Mouse (Mus musculus): ENCODE data around the gene Zfp335. TPM values are rescaled to one million over a fixed set of nuclear protein-coding genes. Genes with fewer than 3 reads are reported as not detected.
A peak's percentile ranks its signal among the peaks of the same experiment; 100 is the strongest.

The Zfp335 gene
- polyA plus RNA-seq, 1 experiment from 2014 or later: 5.9 TPM

DNA sequence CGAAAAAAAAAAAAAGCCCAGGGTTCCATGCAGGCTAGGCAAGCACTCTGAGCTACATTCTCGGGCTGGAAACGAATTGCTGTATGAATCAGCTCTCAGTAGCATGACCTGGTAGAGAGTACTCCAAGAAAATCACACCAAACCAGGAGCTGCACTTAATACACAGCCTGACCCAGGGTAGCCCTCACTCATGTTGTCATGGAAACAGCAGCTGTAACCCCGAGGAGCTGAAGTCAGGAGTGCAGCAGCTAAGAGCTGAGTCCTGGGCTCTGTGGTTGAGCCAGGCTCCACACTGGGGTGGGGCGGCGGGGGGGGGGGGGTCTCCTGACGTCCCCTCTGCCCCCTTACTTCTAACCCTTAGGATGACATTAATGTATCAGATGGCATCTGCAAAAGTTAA lies 10.4 kb upstream of the Zfp335 start:
- Histone ChIP-seq H3K4me3 (no peak overlapping the region), H3K27ac (no peak overlapping the region)

DNA sequence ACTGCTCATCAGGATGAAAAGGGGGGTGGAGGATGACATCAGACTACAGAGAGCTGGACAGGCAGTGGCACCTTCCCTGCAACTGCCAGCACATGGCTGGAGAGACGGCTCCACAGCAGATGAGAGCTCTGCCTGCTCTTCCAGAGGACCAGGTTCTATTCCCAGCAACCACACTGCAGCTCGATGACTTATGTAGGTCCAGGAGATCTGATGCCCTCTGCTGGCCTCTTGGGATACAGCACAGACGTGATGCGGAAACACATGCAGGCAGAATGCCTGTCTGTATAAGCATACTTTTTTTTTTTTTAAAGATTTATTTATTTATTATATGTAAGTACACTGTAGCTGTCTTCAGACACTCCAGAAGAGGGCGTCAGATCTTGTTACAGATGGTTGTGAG lies 6.8 kb upstream of the Zfp335 start:
- Histone ChIP-seq H3K9me3 (replicated peaks) (no peaks in the 10 kb centered on the region), H3K4me3 (no peak overlapping the region), H3K4me1 (replicated peaks) (peaks cover 2% of the 10 kb centered on the region; the same call in 1 of the 2 replicates), H3K36me3 (peaks cover 5% of the 10 kb centered on the region), H3K27me3 (no peaks in the 10 kb centered on the region), H3K9ac (no peak overlapping the region), H3K27ac (no peak overlapping the region), H3K4me2 (no peak overlapping the region)
- no peak for ATAC-seq (replicated peaks; ENCODE audit: insufficient number of reproducible peaks, insufficient read depth, low FRiP score, low read depth)
- WGBS: 65% methylated on average over 5 of the region's 5 CpGs

More for the DNA sequence above, 10.4 kb upstream of the Zfp335 start:
- WGBS: 62% methylated on average over 7 of the region's 7 CpGs
- no peaks in the 10 kb centered on the region for H3K9me3 ChIP-seq (replicated peaks)
- peaks cover 3% of the 10 kb centered on the region; the same call in 1 of the 2 replicates for H3K4me1 ChIP-seq (replicated peaks)
- H3K9ac ChIP-seq: no peak overlapping the region
- ATAC-seq (replicated peaks; ENCODE audit: insufficient number of reproducible peaks, insufficient read depth, low FRiP score, low read depth): no peak
- no peak overlapping the region for H3K4me2 ChIP-seq
- peaks cover 5% of the 10 kb centered on the region for H3K27me3 ChIP-seq
- peaks cover 5% of the 10 kb centered on the region for H3K36me3 ChIP-seq

DNA sequence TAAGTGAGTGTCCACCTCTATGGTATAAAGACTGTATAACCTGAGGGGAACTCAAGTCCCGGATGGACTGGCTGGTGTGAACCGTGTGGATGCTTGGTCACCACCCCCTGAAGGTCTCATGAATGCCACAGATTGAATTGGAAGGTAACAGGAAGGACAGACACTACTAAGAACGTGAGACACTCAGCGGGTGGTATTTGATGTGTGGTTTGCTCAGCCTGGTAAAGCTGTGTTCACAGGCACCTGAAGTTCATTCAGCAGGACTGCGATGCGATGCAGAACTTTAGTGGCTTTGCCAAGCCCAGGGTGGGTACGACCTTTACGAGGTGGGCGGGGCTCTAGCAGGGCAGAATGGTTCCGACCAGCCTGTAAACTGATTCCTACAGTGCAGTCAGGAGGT lies 5.8 kb upstream of the Zfp335 start:
- 62% methylated on average over 10 of the region's 10 CpGs for WGBS
- Histone ChIP-seq H3K9ac (no peak overlapping the region), H3K9me3 (replicated peaks) (no peaks in the 10 kb centered on the region), H3K27ac (no peak overlapping the region), H3K4me2 (no peak overlapping the region), H3K36me3 (peaks cover 5% of the 10 kb centered on the region), H3K4me1 (replicated peaks) (peaks cover 9% of the 10 kb centered on the region), H3K27me3 (no peaks in the 10 kb centered on the region), H3K4me3 (no peak overlapping the region)
- ATAC-seq (replicated peaks; ENCODE audit: insufficient number of reproducible peaks, insufficient read depth, low FRiP score, low read depth): no peak

DNA sequence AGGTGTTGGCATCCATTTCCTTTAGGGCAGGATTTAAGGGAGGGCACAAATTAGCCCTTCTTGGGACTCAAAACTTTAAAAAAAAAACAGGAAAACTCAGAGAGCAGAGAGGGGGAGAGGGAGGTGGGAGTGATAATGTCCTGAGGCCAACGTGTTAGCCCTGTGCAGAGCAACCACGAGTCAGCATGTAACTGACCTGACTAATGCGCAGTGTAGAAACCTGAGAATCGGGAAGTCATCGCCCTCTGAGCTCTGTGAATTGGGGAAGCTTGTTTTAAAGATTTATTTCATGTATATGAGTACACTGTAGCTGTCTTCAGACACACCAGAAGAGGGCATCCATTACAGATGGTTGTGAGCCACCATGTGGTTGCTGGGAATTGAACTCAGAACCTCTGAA lies 5.3 kb upstream of the Zfp335 start:
- Histone ChIP-seq H3K36me3 (peaks cover 5% of the 10 kb centered on the region), H3K9ac (no peak overlapping the region), H3K9me3 (replicated peaks) (no peaks in the 10 kb centered on the region), H3K4me1 (replicated peaks) (peaks cover 13% of the 10 kb centered on the region), H3K4me3 (no peak overlapping the region), H3K27ac (no peak overlapping the region), H3K27me3 (no peaks in the 10 kb centered on the region), H3K4me2 (no peak overlapping the region)
- WGBS: 71% methylated on average over 5 of the region's 5 CpGs
- ATAC-seq (replicated peaks; ENCODE audit: insufficient number of reproducible peaks, insufficient read depth, low FRiP score, low read depth): no peak

DNA sequence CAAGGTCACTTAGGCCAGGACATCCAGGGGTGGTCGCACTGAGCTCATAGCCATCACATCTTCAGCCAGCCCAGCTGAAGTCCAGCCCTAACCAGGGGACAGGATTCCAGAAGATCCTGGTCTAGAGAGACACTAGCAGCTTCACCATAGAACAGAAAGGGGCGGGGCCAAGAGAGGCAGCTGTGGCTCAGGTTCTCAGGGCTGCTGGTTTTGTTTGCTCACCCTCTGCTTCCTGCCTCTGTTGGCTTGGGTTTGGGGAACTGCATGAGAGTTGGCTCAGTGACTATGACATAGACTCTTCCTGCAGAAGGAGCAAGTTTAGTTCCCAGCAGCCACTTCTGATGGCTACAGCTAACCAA lies 1.9 kb upstream of the Zfp335 start:
- H3K4me3 ChIP-seq: no peak overlapping the region
- no peak for ATAC-seq (replicated peaks; ENCODE audit: insufficient number of reproducible peaks, insufficient read depth, low FRiP score, low read depth)
- no peak overlapping the region for H3K9ac ChIP-seq
- no peaks in the 10 kb centered on the region for H3K27me3 ChIP-seq
- H3K9me3 ChIP-seq (replicated peaks): no peaks in the 10 kb centered on the region
- H3K4me1 ChIP-seq (replicated peaks): peaks cover 27% of the 10 kb centered on the region
- H3K4me2 ChIP-seq: no peak overlapping the region
- H3K27ac ChIP-seq: peak overlapping the region; percentile 98; the same call in 1 of the 2 replicates
- 86% methylated on average over 2 of the region's 2 CpGs for WGBS
- peaks cover 9% of the 10 kb centered on the region for H3K36me3 ChIP-seq

DNA sequence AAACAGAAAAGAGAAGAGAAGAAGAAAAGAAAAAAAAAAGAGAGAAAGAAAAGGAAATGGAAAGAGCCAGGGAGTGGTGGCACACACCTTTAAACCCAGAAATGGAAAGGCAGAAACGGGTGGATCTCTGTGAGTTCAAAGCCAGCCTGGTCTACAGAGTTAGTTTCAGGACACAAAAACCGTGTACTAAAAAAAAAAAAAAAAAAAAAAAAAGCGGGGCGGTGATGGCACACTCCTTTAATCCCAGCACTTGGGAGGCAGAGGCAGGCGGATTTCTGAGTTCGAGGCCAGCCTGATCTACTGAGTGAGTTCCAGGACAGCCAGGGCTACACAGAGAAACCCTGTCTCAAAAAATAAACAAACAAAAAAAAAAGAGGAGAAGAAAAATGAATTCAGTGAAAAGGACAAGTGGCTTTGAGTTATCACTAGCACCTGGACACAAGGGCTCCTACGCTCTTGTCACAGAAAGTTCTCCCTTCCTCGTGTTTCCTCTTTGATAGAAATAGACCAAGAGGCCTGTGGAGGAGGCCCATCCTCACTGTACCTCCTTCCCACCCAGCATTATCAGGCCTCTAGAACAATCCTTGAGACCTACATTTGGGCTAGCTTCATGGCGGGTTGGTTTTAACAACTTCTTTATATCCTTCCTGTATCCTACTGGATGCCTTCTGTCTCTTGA lies 1.3 kb upstream of the Zfp335 start:
- Histone ChIP-seq H3K27ac (peak overlapping the region; percentile 98), H3K4me2 (peak overlapping the region; percentile 82; the same call in 1 of the 2 replicates), H3K4me3 (0 out of 2 replicates have a peak overlapping the region, but pooled peaks have one; percentile 71), H3K9me3 (replicated peaks) (no peaks in the 10 kb centered on the region), H3K9ac (0 out of 2 replicates have a peak overlapping the region, but pooled peaks have one; percentile 78), H3K36me3 (peaks cover 14% of the 10 kb centered on the region), H3K27me3 (no peaks in the 10 kb centered on the region), H3K4me1 (replicated peaks) (peaks cover 27% of the 10 kb centered on the region)
- WGBS: 87% methylated on average over 9 of the region's 9 CpGs
- ATAC-seq (replicated peaks; ENCODE audit: insufficient number of reproducible peaks, insufficient read depth, low FRiP score, low read depth): no peak

DNA sequence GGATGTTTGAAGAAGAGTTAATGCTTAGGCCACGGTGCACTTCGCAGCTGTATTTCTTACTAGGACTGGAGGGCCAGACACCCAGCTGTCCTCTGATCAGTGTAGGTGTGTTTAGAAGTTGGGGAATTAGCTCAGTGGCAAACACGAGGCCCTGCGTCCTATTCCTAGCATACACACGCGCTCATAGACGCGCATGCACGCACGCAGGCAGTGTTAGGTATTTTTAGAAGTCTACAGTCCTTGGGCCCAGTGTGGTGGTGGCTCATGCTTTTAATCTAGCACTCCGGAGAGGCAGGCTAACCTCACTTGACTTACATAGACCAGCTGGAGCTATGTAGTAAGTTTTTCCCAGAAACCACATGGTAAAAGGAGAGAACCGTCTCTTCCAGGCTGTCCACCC lies 594 bp upstream of the Zfp335 start:
- peak overlapping the region; percentile 82 for H3K4me2 ChIP-seq
- H3K36me3 ChIP-seq: peaks cover 22% of the 10 kb centered on the region
- H3K9me3 ChIP-seq (replicated peaks): no peaks in the 10 kb centered on the region
- 6% methylated on average over 12 of the region's 12 CpGs for WGBS
- peaks cover 27% of the 10 kb centered on the region for H3K4me1 ChIP-seq (replicated peaks)
- H3K27me3 ChIP-seq: no peaks in the 10 kb centered on the region
- peak overlapping the region; percentile 98 for H3K27ac ChIP-seq
- peak; percentile 63 for ATAC-seq (replicated peaks; ENCODE audit: insufficient number of reproducible peaks, insufficient read depth, low FRiP score, low read depth)
- peak overlapping the region; percentile 71 for H3K4me3 ChIP-seq
- H3K9ac ChIP-seq: peak overlapping the region; percentile 78

DNA sequence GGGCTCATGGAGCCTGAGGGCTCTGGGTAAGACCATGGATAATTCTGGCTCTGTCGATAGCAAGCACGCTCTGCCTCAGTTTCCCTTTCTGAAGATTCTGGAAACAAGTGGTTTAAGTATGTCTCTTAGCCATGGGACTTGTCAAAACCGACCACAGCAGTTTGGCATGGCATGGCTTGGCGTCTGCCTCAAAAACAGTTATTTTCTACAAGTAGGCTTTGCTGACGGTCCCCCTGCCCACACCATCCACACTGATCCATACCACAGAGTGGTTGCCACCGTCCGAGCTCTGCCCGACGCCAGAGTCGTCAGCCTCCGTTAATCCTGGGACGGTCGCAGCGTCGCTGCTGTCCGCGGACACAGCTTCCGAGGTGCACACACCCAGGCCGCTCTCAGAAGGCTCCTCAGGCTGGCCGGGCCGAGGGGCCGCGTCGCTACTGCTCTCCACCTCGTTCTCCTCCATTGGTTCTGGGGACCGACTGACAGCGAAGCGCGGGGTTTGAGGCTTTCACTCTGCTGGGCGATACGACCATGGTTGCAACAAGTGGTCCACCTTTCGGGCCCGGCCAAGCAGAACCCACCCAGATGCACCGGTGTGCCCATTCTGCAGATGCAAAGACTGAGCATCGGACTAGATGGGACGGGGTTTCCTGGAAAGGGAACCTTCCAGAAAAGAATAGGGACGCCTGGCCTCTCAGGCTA lies 1.0 kb downstream of the Zfp335 start:
- Histone ChIP-seq H3K27ac (peak overlapping the region; percentile 98), H3K36me3 (peaks cover 38% of the 10 kb centered on the region), H3K4me1 (replicated peaks) (peaks cover 27% of the 10 kb centered on the region), H3K4me3 (peak overlapping the region; percentile 71), H3K9me3 (replicated peaks) (peaks cover 5% of the 10 kb centered on the region; the same call in 1 of the 2 replicates), H3K4me2 (peak overlapping the region; percentile 82), H3K9ac (peak overlapping the region; percentile 78), H3K27me3 (no peaks in the 10 kb centered on the region)
- ATAC-seq (replicated peaks; ENCODE audit: insufficient number of reproducible peaks, insufficient read depth, low FRiP score, low read depth): peak; percentile 1; the same call in 1 of the 2 replicates
- WGBS: 3% methylated on average over 37 of the region's 37 CpGs

DNA sequence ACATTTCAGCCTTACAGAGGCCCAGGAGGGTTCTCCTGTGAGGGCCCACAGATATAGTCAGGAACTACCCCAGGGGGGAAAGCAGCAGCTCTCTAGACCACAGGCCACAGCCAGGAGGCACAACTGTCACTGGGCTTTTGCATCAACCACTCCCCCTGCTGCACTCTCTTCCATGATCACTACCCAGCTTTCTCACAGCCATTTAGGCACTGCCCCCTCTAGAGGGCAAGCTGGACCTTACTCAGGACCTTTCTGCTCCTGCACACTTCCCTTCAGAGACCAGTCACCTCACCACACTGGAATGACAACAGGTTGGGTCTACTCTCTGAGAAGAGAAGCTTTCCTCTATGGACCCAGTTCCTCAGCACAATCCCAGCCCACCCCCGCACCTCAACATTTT lies 2.0 kb downstream of the Zfp335 start:
- Histone ChIP-seq H3K27me3 (no peaks in the 10 kb centered on the region), H3K4me1 (replicated peaks) (peaks cover 27% of the 10 kb centered on the region), H3K4me2 (peak overlapping the region; percentile 82), H3K9ac (peak overlapping the region; percentile 78), H3K36me3 (peaks cover 48% of the 10 kb centered on the region), H3K9me3 (replicated peaks) (peaks cover 5% of the 10 kb centered on the region; the same call in 1 of the 2 replicates), H3K27ac (0 out of 2 replicates have a peak overlapping the region, but pooled peaks have one; percentile 30), H3K4me3 (peak overlapping the region; percentile 71)
- WGBS: 73% methylated on average over 1 of the region's 1 CpGs
- no peak for ATAC-seq (replicated peaks; ENCODE audit: insufficient number of reproducible peaks, insufficient read depth, low FRiP score, low read depth)

DNA sequence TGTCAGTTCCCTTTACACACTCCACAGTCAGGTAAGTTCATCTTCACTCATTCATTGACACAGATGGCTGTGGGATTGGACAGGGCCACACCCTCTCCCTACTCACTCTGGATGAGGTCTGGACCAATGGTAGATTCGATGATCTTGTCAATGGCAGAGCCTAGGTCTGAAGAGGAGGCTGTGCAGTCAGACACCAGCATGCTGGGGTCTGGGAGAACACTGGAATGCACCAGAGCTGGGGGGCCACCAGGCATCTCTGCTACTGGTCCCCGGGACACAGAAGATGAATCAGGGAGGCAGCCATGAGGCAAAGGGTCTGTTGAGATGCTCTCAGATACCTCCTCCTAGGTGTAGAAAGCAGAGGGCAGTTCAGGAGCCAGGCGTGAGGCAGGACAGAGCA lies 2.5 kb downstream of the Zfp335 start:
- Histone ChIP-seq H3K4me2 (peak overlapping the region; percentile 4; the same call in 1 of the 2 replicates), H3K4me3 (0 out of 2 replicates have a peak overlapping the region, but pooled peaks have one; percentile 71), H3K27ac (no peak overlapping the region), H3K9ac (no peak overlapping the region), H3K9me3 (replicated peaks) (peaks cover 5% of the 10 kb centered on the region; the same call in 1 of the 2 replicates), H3K4me1 (replicated peaks) (peaks cover 27% of the 10 kb centered on the region), H3K36me3 (peaks cover 52% of the 10 kb centered on the region), H3K27me3 (no peaks in the 10 kb centered on the region)
- 86% methylated on average over 3 of the region's 3 CpGs for WGBS
- no peak for ATAC-seq (replicated peaks; ENCODE audit: insufficient number of reproducible peaks, insufficient read depth, low FRiP score, low read depth)

DNA sequence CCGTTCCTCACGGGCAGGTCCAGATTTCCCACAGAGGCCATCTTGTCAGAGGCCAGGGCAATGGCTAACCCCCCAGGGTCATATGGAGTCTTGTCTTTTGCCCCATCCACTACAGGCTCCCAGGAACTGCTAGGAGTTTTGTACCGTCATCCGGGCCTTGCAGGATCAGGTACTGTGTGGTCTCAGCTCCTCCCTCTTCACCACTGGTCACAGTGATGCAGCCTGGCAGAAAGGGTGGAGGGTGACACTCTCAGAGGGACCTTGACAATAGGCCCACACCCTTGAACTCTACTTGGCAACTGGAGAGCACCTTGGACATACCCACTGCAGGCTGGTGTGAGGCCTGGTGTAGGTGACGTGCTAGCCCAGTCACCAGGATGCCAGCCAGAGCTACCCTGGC lies 3.5 kb downstream of the Zfp335 start:
- H3K27me3 ChIP-seq: no peaks in the 10 kb centered on the region
- no peak overlapping the region for H3K4me2 ChIP-seq
- H3K9ac ChIP-seq: no peak overlapping the region
- no peak for ATAC-seq (replicated peaks; ENCODE audit: insufficient number of reproducible peaks, insufficient read depth, low FRiP score, low read depth)
- H3K4me3 ChIP-seq: no peak overlapping the region
- H3K27ac ChIP-seq: no peak overlapping the region
- H3K9me3 ChIP-seq (replicated peaks): peaks cover 5% of the 10 kb centered on the region; the same call in 1 of the 2 replicates
- H3K36me3 ChIP-seq: peaks cover 58% of the 10 kb centered on the region
- 97% methylated on average over 5 of the region's 5 CpGs for WGBS
- peaks cover 23% of the 10 kb centered on the region for H3K4me1 ChIP-seq (replicated peaks)
